Mouse (Mus musculus) embryonic facial prominence, embryonic 11.5 days (tissue): ENCODE measurements at regions not wholly inside any gene's neighbourhood (a gene's known extent, or its start where the extent isn't known, plus 50 kb on each side); places are given as distances from the start of the nearest gene placed in this dataset.
A peak's percentile ranks its signal among the peaks of the same experiment; 100 is the strongest.

Experiments used
- ATAC-seq: fragments of 200-750 bp; cut with Nextera tagmentation; replicated peaks from 2 replicates; pipeline ENCODE4 v1.8.0; 2017; ENCODE audit warnings: low read depth; ENCODE audit not compliant: insufficient number of reproducible peaks, low FRiP score, low TSS enrichment
- DNase-seq: peaks from one replicate; pipeline ENCODE4 v3.0.0-alpha.2; 2015; ENCODE audit warnings: low spot score
- H3K27ac ChIP-seq: fragments of 300-500 bp; sonication (generic); replicated peaks from 2 replicates; pipeline ENCODE4 v1.5.1; 2014; ENCODE audit warnings: mild to moderate bottlenecking, low read depth, low read length, control low read depth
- H3K27me3 ChIP-seq: fragments of 300-500 bp; sonication (generic); 2 replicates; pipeline ENCODE4 v1.6.1; 2014; ENCODE audit warnings: mild to moderate bottlenecking, low read length, moderate library complexity, mixed read lengths; ENCODE audit not compliant: control insufficient read depth, insufficient read depth
- H3K36me3 ChIP-seq: fragments of 300-500 bp; sonication (generic); replicated peaks from 2 replicates; pipeline ENCODE4 v1.6.1; 2014; ENCODE audit warnings: low read depth, mild to moderate bottlenecking, low read length, moderate library complexity, mixed read lengths; ENCODE audit not compliant: control insufficient read depth, insufficient read depth
- H3K4me1 ChIP-seq: fragments of 300-500 bp; sonication (generic); 2 replicates; pipeline ENCODE4 v1.6.1; 2014; ENCODE audit warnings: low read length, mixed read lengths; ENCODE audit not compliant: control insufficient read depth, insufficient read depth
- H3K4me2 ChIP-seq: fragments of 300-500 bp; sonication (generic); 2 replicates; pipeline ENCODE4 v1.6.1; 2014; ENCODE audit warnings: low read depth, mild to moderate bottlenecking, control low read depth, low read length, moderate library complexity
- H3K4me3 ChIP-seq: fragments of 300-500 bp; sonication (generic); 2 replicates; pipeline ENCODE4 v1.5.1; 2014; ENCODE audit warnings: low read depth, low read length, control low read depth
- H3K9ac ChIP-seq: fragments of 300-500 bp; sonication (generic); replicated peaks from 2 replicates; pipeline ENCODE4 v1.6.1; 2014; ENCODE audit warnings: mild to moderate bottlenecking, control low read depth, low read length
- H3K9me3 ChIP-seq: fragments of 300-500 bp; sonication (generic); replicated peaks from 2 replicates; pipeline ENCODE4 v1.6.1; 2016; ENCODE audit warnings: mild to moderate bottlenecking, low read length, inconsistent platforms, mixed read lengths; ENCODE audit not compliant: control insufficient read depth
- WGBS: fragments of 180-500 bp; shearing (Covaris S2); extraction: QIAGEN DNeasy Blood & Tissue Kit; methylation state at CpG from one replicate; pipeline ENCODE4 v1.1.7; 2014; 5-methylcytosine and 5-hydroxymethylcytosine counted together

DNA sequence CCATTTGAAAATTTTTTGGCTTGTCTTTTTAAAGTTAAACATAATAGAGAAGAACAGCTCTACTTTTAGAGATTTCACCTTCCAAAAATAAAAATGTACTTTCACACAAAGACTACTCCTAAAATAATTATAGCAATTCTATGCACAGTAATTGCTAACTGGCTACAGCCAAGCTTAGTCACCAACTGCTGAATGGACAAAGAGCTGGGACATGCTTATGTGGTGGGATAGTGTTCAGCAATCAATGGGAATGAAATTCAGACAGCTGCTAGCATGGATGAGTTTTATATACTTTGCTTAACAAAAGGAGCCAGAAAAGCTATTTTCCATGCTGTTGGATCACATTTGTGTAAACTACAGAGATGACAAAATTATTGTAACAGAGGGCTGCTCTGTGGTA lies 2727.5 kb downstream of the Gm37988 start:
- H3K4me2 ChIP-seq: no peak overlapping the region
- H3K27me3 ChIP-seq: no peaks in the 10 kb centered on the region
- no peak for DNase-seq
- no peaks in the 10 kb centered on the region for H3K36me3 ChIP-seq
- H3K9ac ChIP-seq: no peak overlapping the region
- no peak overlapping the region for H3K27ac ChIP-seq
- ATAC-seq: no peak
- no peak overlapping the region for H3K4me3 ChIP-seq
- no peaks in the 10 kb centered on the region for H3K9me3 ChIP-seq
- no peaks in the 10 kb centered on the region for H3K4me1 ChIP-seq

GRCm38 (mm10) chr1:7543492-7543891 lies 2735.8 kb downstream of the Gm37988 start:
- Histone ChIP-seq H3K4me1 (no peaks in the 10 kb centered on the region), H3K9me3 (no peaks in the 10 kb centered on the region), H3K27ac (no peak overlapping the region), H3K9ac (no peak overlapping the region), H3K27me3 (no peaks in the 10 kb centered on the region), H3K36me3 (no peaks in the 10 kb centered on the region), H3K4me2 (no peak overlapping the region), H3K4me3 (no peak overlapping the region)
- DNase-seq (peak; percentile 53), ATAC-seq (no peak)
- 20% methylated on average over 2 of the region's 2 CpGs for WGBS

- no peaks in the 10 kb centered on the region for H3K9me3 ChIP-seq
- 70% methylated on average over 2 of the region's 2 CpGs for WGBS
- H3K4me3 ChIP-seq: no peak overlapping the region
- no peak overlapping the region for H3K9ac ChIP-seq
- DNase-seq (no peak), ATAC-seq (no peak)
- H3K27ac ChIP-seq: no peak overlapping the region
- no peaks in the 10 kb centered on the region for H3K27me3 ChIP-seq
- no peaks in the 10 kb centered on the region for H3K36me3 ChIP-seq
- no peak overlapping the region for H3K4me2 ChIP-seq
- no peaks in the 10 kb centered on the region for H3K4me1 ChIP-seq
These were observed 2740.6 kb downstream of the Gm37988 start for GRCm38 (mm10) chr1:7548261-7548660.

DNA sequence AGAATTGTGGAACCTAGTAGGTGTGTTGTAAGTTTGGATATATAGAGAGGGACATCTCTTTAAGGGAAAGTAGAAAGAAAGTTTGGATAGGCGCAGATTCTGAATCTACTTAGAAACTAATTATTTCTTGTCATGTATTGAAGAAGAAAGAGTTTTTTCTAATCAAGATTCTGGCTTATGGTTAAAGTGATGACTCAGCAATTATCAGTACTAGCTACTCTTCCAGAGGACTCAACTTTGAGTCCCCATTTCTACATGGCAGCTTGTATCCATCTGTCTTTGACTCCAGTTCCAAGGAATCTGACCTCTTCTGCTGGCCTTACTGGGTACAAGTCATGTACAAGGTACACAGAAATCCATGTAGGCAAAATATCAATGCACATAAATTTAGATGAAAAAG lies 2767.1 kb downstream of the Gm37988 start:
- ATAC-seq: no peak
- WGBS: 89% methylated on average over 1 of the region's 1 CpGs

GRCm38 (mm10) chr1:7586409-7586808 lies 2778.7 kb downstream of the Gm37988 start:
- ATAC-seq (no peak), DNase-seq (no peak)
- 69% methylated on average over 3 of the region's 3 CpGs for WGBS
- no peak overlapping the region for H3K4me2 ChIP-seq
- H3K27me3 ChIP-seq: no peaks in the 10 kb centered on the region
- no peaks in the 10 kb centered on the region for H3K36me3 ChIP-seq
- H3K4me1 ChIP-seq: no peaks in the 10 kb centered on the region
- no peak overlapping the region for H3K4me3 ChIP-seq
- no peak overlapping the region for H3K27ac ChIP-seq
- no peak overlapping the region for H3K9ac ChIP-seq
- no peaks in the 10 kb centered on the region for H3K9me3 ChIP-seq

More for the DNA sequence above, 2767.1 kb downstream of the Gm37988 start:
- Histone ChIP-seq H3K9me3 (no peaks in the 10 kb centered on the region), H3K4me1 (no peaks in the 10 kb centered on the region), H3K27me3 (no peaks in the 10 kb centered on the region), H3K4me2 (no peak overlapping the region), H3K4me3 (no peak overlapping the region), H3K27ac (no peak overlapping the region), H3K36me3 (no peaks in the 10 kb centered on the region), H3K9ac (no peak overlapping the region)
- DNase-seq: no peak

- no peak overlapping the region for H3K4me3 ChIP-seq
- no peaks in the 10 kb centered on the region for H3K4me1 ChIP-seq
- DNase-seq (no peak), ATAC-seq (no peak)
- H3K27ac ChIP-seq: no peak overlapping the region
- H3K9ac ChIP-seq: no peak overlapping the region
- H3K9me3 ChIP-seq: no peaks in the 10 kb centered on the region
- no peak overlapping the region for H3K4me2 ChIP-seq
- no peaks in the 10 kb centered on the region for H3K27me3 ChIP-seq
- H3K36me3 ChIP-seq: no peaks in the 10 kb centered on the region
These were observed 2783.6 kb downstream of the Gm37988 start for GRCm38 (mm10) chr1:7591327-7591726.
